Mouse (Mus musculus) left cerebral cortex, adult 11 months (tissue): ENCODE measurements around the gene Clstn1.

Source experiments
- DNase-seq: peaks from one replicate; pipeline ENCODE4 v3.0.0; 2022; ENCODE audit warnings: low spot score

The Clstn1 gene

GRCm38 (mm10) chr4:149635915-149636415 is 49.7 kb downstream of the Clstn1 start:
- DNase-seq = no peak

GRCm38 (mm10) chr4:149637942-149638341 is 51.7 kb downstream of the Clstn1 start:
- DNase-seq = no peak

GRCm38 (mm10) chr4:149640831-149641230 is 54.6 kb downstream of the Clstn1 start:
- no peak for DNase-seq

DNA sequence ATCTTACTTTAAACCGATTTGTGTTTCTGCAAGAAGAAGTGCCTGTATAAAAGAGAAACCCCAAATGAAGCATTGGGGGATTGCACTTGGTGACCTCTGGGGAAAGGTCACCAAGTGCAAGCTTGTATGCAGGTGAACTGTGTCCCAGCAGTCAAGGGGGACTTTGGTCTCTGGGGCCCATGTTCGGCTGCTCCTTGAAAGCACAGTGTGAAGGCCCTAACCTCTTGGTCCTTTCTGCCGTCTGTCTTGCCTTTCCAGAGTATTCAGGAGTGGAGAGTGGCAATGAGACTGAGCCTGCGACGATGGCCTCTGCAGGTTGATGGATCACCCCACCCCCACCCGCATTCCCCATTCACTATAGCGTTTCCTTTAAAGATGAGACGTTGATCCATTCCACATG is 55.1 kb downstream of the Clstn1 start:
- no peak for DNase-seq

DNA sequence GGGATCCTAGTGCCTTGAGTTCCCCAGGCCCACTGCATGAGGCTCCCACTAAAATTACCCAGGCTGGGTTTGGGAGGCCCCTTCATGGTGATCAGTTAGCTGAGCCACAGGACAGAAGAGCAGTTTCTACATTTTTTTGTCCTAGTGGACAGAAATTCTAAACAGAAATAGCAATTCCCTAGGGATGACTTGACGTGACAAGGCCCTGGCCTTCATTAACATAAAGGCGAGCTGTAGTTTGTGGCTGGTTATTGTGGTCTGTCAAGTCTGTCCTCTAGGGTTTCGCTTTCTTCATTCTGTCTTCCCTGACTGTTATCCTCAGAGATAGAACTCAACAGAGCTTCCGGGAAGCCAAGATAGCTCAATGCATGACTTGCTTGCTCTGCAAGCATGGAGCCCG is 55.7 kb downstream of the Clstn1 start:
- no peak for DNase-seq

GRCm38 (mm10) chr4:149645761-149646160 is 59.5 kb downstream of the Clstn1 start:
- DNase-seq = no peak

DNA sequence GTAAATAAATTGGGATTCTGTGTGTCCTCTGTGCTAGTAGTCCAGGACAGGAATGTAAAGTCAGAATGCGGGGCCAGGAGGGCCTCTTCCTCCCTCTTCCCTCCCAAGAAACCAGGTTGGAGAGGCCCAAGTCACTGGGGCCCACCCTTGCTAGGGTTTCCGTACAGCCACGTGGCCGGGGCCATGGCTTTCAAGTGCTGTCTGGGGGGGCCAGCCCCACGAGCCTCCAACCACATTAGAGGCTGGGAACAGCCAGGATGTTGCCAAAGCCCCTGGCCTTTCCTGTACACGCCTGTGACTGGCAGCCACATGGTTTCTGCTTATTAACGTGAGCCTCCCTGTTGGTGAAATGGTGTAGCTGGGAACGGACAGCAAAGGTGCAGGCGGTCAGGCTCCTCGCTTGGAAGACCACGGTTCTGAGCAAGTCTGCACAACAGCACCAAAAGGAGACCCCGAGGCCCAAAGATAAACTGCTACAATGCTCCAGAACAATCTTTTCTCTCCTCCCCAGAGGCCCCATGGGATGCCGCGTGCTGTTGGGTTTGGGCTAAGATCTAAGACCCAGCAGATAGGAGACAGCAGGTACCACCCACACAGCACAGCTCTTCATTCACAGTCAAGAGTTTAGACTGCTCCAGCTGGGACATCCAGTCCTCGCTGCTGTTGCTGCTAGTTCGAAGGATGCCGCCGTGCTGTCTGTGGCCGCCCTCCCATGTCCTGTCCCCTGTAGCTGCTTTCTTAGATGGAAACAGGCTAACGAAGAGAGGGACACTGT is 62.0 kb downstream of the Clstn1 start:
- DNase-seq = no peak

DNA sequence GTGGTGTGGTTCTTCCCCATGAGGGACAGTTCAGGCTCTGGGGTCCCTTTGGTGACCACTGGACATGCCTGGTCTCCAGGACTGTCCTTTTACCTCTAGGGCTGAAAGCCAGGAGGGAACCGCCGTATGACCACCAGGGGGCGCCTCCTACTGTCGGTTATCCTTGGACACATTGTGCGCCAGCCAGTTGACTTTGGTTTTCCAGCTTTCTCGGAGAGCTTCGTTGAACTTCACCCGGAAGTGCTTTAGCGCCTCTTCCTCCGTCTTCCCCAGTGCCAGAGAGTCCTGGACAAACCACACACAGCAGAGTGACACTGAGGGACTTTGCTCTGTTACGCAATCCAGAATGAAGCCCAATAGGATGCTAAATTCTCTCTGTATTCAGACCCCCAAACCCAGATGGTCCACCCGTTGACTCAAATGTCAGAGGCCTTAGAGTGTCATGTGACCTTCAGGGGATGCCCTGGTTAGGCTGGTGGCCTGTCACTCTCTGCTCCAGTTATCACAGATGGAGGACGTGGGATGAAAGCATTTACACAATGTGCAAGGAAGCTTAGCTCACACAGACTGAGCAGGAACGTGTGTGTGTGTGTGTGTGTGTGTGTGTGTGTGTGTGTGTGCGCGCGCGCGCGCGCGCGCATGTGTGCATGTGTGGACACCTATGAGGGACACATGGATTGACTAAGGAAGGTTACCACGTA is 64.4 kb downstream of the Clstn1 start:
- peak; percentile 57 for DNase-seq

- no peak for DNase-seq
Observed at GRCm38 (mm10) chr4:149654232-149654631, 68.0 kb downstream of the Clstn1 start.

GRCm38 (mm10) chr4:149657858-149658416 is 71.7 kb downstream of the Clstn1 start:
- no peak for DNase-seq

DNA sequence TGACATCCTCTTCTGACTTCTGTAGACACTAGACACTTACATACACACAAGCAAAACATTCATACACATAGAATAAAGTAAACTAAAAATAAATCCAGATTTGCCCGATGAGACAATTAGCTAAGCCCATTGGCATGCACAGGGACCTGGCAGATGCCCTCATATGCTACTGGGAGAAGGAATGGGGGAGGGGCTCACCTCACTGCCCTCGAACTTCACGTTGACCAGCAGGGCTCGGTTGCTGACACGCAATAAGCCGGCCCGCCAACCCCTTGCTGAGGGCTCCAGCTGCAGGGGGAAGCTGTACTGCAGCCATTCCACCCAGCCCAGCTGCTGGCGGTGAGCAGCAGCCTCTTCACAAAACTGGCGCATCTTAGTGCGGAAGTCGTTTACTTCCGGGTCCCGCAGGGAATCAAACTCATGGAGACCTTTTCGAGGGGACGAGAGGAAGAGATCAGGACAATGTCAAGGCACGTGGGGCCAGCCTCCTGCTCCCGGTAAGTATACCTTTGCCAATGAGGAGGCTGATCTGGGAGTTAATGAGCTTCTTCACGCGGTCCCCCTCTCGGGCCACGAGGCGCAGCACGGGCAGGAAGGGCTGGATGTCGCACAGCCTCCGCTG is 73.3 kb downstream of the Clstn1 start:
- DNase-seq = no peak

- DNase-seq = no peak
Observed at GRCm38 (mm10) chr4:149660598-149660997, 74.3 kb downstream of the Clstn1 start.

GRCm38 (mm10) chr4:149661967-149662589 is 75.8 kb downstream of the Clstn1 start:
- DNase-seq = no peak

DNA sequence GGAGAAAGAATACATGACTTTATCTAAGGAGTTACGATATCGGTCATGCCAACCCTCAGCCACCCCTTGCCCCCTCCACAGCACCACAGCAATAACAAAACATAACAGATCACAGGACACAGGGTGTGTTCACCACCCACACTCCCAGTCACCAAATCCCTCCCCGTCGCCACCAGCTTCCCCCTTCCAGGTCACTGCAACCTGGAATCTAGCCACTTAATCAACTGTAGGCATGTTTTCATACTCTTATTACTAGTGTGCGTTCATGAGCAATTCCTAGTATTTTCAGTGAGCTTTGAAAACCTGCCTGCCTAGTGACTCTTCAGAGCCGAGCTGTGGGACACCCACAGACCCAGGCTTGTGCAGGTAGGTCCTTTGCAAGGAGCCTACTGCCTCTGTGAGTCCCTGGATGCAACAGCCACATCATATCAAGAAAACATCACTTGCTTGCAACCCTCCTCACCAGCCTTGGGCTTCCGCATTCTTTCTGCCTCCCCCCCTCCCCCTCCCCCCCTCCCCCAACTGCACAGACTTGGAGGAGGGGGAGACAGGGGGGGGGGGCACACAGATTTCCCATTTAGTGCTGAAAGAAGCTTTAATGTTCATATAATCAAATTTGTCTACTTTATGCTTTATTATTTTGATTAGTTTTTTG is 77.7 kb downstream of the Clstn1 start:
- DNase-seq = no peak

- no peak for DNase-seq
Observed at GRCm38 (mm10) chr4:149665016-149665691, 78.9 kb downstream of the Clstn1 start.

GRCm38 (mm10) chr4:149665692-149666090 is 79.4 kb downstream of the Clstn1 start:
- DNase-seq = no peak

DNA sequence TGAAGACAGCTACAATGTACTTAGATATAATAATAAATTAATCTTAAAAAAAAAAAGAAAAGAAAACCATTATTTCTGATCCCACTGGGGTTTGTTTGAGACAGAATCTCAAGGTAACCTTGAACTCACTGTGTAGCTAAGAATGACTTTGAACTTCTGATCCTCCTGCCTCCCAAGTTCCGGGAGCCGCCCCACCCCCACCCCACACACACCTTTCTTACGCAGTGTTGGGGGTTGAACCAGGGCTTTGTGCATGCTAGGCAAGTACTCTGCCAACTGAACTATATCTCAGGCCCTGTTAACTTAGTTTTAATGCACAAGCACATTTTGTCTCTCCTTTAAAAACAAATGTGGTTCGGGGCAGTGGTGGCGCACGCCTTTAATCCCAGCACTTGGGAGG is 84.9 kb downstream of the Clstn1 start:
- DNase-seq = no peak

GRCm38 (mm10) chr4:149672747-149673146 is 86.5 kb downstream of the Clstn1 start:
- no peak for DNase-seq

DNA sequence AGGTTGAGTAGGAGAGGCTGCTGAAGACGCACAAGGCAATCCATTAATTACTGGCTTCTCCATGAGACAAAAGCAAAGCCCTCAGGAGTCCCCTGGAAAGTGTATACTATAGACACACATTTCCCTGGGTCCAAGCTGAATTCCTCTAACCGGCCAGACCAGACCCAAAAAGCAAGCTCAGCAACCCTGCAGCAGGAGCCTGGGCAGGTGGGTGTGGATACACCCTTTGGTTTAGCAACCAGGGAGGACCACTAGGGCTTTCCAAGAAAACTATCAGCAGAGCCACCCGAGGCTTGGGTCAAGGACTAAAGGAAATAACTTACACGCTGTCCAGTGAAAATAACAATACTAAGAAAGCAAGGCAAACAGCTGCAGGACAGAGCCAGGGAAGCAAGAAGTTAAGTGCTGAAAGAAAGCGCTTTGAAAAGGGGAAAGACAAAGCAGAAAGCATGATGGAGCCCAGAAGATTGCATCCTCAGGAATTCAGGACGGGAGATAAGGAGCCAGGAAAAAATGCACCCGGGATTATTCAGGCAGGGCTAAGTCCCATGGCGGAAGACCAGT is 88.6 kb downstream of the Clstn1 start:
- no peak for DNase-seq

- DNase-seq = peak; percentile 43
Observed at GRCm38 (mm10) chr4:149675378-149676261, 89.4 kb downstream of the Clstn1 start.
